Mouse (Mus musculus) bone marrow macrophage, adult 2 months (primary cell): Measurements from ENCODE around the gene Hcn1. TPM values are rescaled to one million over a fixed set of nuclear protein-coding genes. Genes with fewer than 3 reads are reported as not detected.
"Not testable (repeated sequence)": the region's sequence is repeated elsewhere in the genome, so short reads cannot be mapped to it uniquely, and the experiment has no call there.

Source experiments
- H3K27ac ChIP-seq: 2 replicates; pipeline ENCODE4 v1.5.1; 2012; ENCODE audit warnings: low read depth, low read length; ENCODE audit not compliant: insufficient read depth
- H3K4me1 ChIP-seq: 2 replicates; pipeline ENCODE4 v1.6.1; 2012; ENCODE audit warnings: low read length; ENCODE audit not compliant: control insufficient read depth, insufficient read depth
- H3K4me3 ChIP-seq: 2 replicates; pipeline ENCODE4 v1.5.1; 2012; ENCODE audit warnings: mild to moderate bottlenecking, low read length, moderate library complexity; ENCODE audit not compliant: insufficient read depth
- CTCF ChIP-seq: IDR thresholded peaks from 2 replicates; pipeline ENCODE4 v1.5.1; 2012; ENCODE audit warnings: low read depth, mild to moderate bottlenecking, low read length, moderate library complexity
- POLR2A ChIP-seq: IDR thresholded peaks from 2 replicates; pipeline ENCODE4 v1.6.1; 2012; ENCODE audit warnings: mild to moderate bottlenecking, low read depth, low read length, borderline replicate concordance
- polyA plus RNA-seq: library from polyadenylated mRNA; stranded (reverse); fragments of >200 nt; gene quantifications from 2 replicates; pipeline ENCODE4 v1.2.4, GENCODE M21; 2012; ENCODE audit not compliant: missing spikeins, insufficient read depth, insufficient read length

Gene Hcn1
- polyA plus RNA-seq, 1 experiment: not detected

DNA sequence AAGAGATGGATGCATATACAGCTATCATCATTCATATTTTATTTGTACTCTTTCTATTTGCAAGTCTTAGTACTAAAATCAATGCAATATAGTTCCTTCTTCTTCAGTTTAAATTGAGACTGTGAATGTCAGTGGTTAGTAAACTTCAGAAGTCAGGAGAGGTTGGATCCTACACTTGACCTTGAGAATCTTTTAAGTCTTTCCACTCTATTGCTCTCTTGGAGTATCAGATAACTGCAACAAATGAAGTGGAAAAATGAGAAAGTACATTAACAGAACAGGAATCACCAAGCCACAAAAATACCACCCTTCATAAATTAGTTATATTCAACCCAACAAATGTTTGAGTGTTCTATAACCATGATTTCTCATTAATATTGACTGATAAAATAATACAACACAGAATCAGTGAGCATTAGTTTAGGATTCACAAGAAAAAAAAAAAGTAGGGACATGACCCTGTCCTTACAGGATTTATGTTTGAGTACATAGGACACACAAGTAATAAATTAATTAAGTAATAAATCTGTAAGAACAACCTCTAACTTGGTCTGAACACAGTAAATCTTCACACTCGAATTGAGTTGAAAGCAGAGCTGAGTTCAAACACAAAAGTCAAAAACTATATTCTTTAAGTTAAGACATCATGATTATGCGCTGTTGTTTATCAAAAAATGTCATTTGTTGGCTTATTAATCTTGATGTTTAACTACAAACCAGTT is 397.8 kb downstream of the Hcn1 start:
- H3K4me1 ChIP-seq: no peaks in the 10 kb centered on the region
- TF ChIP-seq POLR2A (no peak), CTCF (no peak)
- H3K27ac ChIP-seq: no peak overlapping the region
- H3K4me3 ChIP-seq: no peak overlapping the region

DNA sequence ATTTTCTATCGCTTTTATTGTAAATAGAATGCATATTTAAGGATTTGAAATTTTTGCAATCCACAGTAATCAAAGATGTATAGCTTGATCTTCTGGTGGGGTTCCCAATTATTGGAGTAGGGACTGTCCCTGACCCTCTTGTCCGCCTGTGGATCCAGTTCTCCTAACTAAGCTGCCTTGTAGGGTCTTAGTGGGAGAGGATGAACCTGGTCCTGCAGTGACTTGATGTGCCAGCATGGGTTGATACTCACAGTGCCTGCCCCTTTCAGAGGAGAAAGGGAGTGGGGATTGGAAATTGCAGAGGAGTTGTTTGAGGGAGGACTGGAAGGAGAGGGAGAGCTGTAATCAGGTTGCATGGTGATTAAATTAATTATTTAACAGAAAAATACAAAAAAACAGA is 398.4 kb downstream of the Hcn1 start:
- H3K27ac ChIP-seq: no peak overlapping the region
- no peak for TF ChIP-seq POLR2A
- TF ChIP-seq CTCF: no peak
- H3K4me3 ChIP-seq: no peak overlapping the region
- H3K4me1 ChIP-seq: no peaks in the 10 kb centered on the region

DNA sequence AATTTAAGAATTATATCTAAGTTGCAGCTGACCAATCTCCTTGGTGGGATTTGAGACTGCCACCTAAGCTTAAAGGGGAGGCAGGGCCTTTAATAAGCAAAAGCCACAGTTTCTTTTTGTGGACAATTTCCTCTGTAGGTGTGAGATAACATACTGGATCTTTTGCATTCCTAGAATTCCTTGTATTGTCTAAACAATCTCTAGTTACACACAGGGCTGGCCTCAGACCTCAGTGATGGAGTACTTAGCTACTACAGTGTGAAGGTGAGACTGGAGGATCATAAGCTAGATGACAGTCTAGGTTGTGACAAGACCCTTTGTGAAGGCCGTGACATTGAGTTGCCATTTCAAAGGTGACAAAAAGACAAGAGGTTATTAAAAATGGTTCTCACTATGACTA is 419.1 kb downstream of the Hcn1 start:
- no peak for TF ChIP-seq CTCF
- no peak for TF ChIP-seq POLR2A
- H3K4me1 ChIP-seq: peaks cover 3% of the 10 kb centered on the region; the same call in 1 of the 2 replicates
- H3K4me3 ChIP-seq: no peak overlapping the region
- H3K27ac ChIP-seq: no peak overlapping the region

- not testable (repeated sequence) for H3K27ac ChIP-seq, H3K4me3 ChIP-seq, H3K4me1 ChIP-seq
Observed at GRCm38 (mm10) chr13:118022891-118023290, 420.8 kb downstream of the Hcn1 start.

GRCm38 (mm10) chr13:118023381-118023780 is 421.3 kb downstream of the Hcn1 start:
- H3K27ac ChIP-seq: no peak overlapping the region
- no peak for TF ChIP-seq POLR2A
- peaks cover 3% of the 10 kb centered on the region; the same call in 1 of the 2 replicates for H3K4me1 ChIP-seq
- no peak overlapping the region for H3K4me3 ChIP-seq

- Histone ChIP-seq H3K27ac (no peak overlapping the region), H3K4me1 (peaks cover 3% of the 10 kb centered on the region; the same call in 1 of the 2 replicates), H3K4me3 (no peak overlapping the region)
- TF ChIP-seq POLR2A (no peak), CTCF (no peak)
Observed at GRCm38 (mm10) chr13:118026510-118026909, 424.4 kb downstream of the Hcn1 start.

GRCm38 (mm10) chr13:118027868-118028267 is 425.7 kb downstream of the Hcn1 start:
- Histone ChIP-seq H3K27ac (no peak overlapping the region), H3K4me1 (peaks cover 3% of the 10 kb centered on the region; the same call in 1 of the 2 replicates), H3K4me3 (no peak overlapping the region)
- TF ChIP-seq POLR2A (no peak), CTCF (no peak)

DNA sequence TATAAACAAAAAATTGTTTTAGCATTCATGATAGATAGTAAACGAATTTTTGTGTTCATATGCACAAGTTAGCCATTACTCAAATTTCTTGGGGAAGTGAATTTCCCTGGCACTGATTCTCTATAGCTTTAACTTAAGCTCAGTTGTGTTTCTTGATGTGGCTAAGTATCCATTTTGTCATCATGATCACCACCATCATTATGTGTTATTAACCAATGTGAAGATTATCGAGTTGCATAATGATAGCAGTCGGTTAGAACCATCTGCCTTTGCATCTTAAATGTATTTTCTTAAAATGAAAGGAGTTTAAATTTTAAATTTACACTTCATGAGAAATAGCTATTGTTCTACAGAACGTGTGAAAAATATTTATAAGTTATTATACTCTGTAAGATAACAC is 426.5 kb downstream of the Hcn1 start:
- peaks cover 3% of the 10 kb centered on the region; the same call in 1 of the 2 replicates for H3K4me1 ChIP-seq
- no peak overlapping the region for H3K4me3 ChIP-seq
- H3K27ac ChIP-seq: no peak overlapping the region
- TF ChIP-seq POLR2A: no peak
- TF ChIP-seq CTCF: no peak

DNA sequence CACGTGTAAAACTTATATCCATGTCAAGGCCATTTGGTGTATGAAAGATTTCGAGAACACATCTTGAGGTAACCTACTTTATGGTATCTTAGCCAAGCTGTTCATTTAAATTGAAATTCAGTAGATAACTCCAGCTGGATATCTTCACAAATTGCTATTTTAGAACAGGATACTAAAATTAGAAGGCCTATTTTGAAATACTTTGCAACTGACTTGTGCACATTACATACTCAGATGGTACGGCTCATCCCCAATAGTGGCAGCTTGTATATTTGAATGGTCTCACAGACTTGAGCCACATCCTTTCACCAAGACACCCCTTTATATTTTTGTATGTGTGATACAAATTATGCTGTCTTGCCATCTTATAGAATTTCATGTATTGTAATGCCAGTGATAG is 427.5 kb downstream of the Hcn1 start:
- Histone ChIP-seq H3K27ac (no peak overlapping the region), H3K4me1 (peaks cover 3% of the 10 kb centered on the region; the same call in 1 of the 2 replicates), H3K4me3 (no peak overlapping the region)
- TF ChIP-seq CTCF (no peak), POLR2A (no peak)

DNA sequence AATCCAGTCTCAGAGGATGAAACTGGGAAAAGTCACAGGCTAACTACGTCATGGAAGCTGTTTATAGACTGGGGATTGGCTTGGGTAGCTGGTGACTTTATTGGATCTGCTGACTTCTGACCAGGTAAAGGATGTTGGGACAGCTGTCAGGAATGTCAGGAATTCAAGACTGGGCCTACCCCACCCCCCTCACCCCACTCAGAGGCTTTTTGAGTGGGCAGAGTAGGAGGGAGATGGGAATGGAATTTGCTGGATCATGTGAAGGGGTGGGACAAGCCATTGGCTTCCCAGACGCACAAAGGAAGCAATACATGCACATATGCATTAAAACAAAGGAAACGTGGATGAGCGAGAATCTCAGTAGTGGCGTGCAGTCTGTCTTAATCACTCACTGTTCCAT is 433.5 kb downstream of the Hcn1 start:
- no peak for TF ChIP-seq CTCF
- TF ChIP-seq POLR2A: no peak
- Histone ChIP-seq H3K4me3 (no peak overlapping the region), H3K4me1 (no peaks in the 10 kb centered on the region), H3K27ac (no peak overlapping the region)
